Mouse (Mus musculus): ENCODE measurements at regions not wholly inside any gene's neighbourhood (a gene's known extent, or its start where the extent isn't known, plus 50 kb on each side); places are given as distances from the start of the nearest gene placed in this dataset.
A peak's percentile ranks its signal among the peaks of the same experiment; 100 is the strongest.

DNA sequence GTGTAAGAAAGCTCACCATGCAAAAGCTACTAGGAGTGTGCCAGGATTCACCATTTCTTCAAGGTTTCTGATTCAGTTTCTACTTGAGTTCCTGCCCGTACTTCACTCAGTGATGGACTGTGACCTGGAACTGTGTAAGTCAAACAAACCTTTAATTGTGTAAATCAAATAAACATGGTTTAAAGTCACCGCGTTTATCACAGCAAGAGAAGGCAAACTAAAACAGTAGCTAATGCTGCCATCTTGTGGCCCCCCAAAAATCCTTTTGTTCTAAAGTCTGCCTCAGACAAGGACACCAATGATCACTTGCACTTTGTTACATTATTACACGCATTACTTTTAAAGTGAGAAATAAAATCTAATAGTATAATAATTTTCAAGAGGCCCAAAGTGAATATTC lies 63.6 kb upstream of the Dcx start:
- 30% methylated on average over 4 of the region's 4 CpGs for WGBS
- H3K9ac ChIP-seq (replicated peaks; ENCODE audit: low read length), result no peak overlapping the region
- H3K36me3 ChIP-seq (ENCODE audit: control insufficient read depth, insufficient read depth, low read length), result no peaks in the 10 kb centered on the region
- ATAC-seq (ENCODE audit: low FRiP score, low TSS enrichment), result no peak
- no peak overlapping the region for H3K27ac ChIP-seq (replicated peaks; ENCODE audit: low read depth, low read length)
- H3K4me2 ChIP-seq (ENCODE audit: low read length), result peak overlapping the region; percentile 25; the same call in 1 of the 2 replicates
- H3K9me3 ChIP-seq (ENCODE audit: control insufficient read depth, low read length), result no peaks in the 10 kb centered on the region
- H3K4me3 ChIP-seq (replicated peaks; ENCODE audit: low read depth, low read length), result no peak overlapping the region
- DNase-seq, result peak; percentile 78
- no peaks in the 10 kb centered on the region for H3K27me3 ChIP-seq (ENCODE audit: control insufficient read depth, insufficient read depth, low read length)
- H3K4me1 ChIP-seq (ENCODE audit: control insufficient read depth, insufficient read depth, low read length), result no peaks in the 10 kb centered on the region

Data from midbrain, embryonic 14.5 days (tissue).